Mouse (Mus musculus) adrenal gland, postnatal 25 days (tissue): ENCODE measurements around the gene Grhl3. TPM values are rescaled to one million over a fixed set of nuclear protein-coding genes. Genes with fewer than 3 reads are reported as not detected.
A peak's percentile ranks its signal among the peaks of the same experiment; 100 is the strongest.

Experiments
- DNase-seq: peaks from one replicate; pipeline ENCODE4 v3.0.0; 2021; ENCODE audit warnings: mixed read lengths
- total RNA-seq: library from RNA; stranded (reverse); gene quantifications from 2 replicates; pipeline ENCODE4 v1.2.3, GENCODE M21; 2021

Grhl3 gene
- total RNA-seq, 1 experiment from 2014 or later = not detected

GRCm38 (mm10) chr4:135575365-135576140 is 2.1 kb upstream of the Grhl3 start:
- DNase-seq = peak; percentile 30

GRCm38 (mm10) chr4:135572276-135572675 is 1.2 kb downstream of the Grhl3 start:
- no peak for DNase-seq

- DNase-seq = no peak
Observed at GRCm38 (mm10) chr4:135571037-135571550, 2.3 kb downstream of the Grhl3 start.

GRCm38 (mm10) chr4:135570152-135571036 is 3.0 kb downstream of the Grhl3 start:
- DNase-seq = peak; percentile 45

- no peak for DNase-seq
Observed at GRCm38 (mm10) chr4:135569201-135569600, 4.2 kb downstream of the Grhl3 start.

GRCm38 (mm10) chr4:135567484-135567883 is 5.9 kb downstream of the Grhl3 start:
- no peak for DNase-seq

- DNase-seq = no peak
Observed at GRCm38 (mm10) chr4:135567042-135567441, 6.4 kb downstream of the Grhl3 start.

- no peak for DNase-seq
Observed at GRCm38 (mm10) chr4:135565400-135565799, 8.0 kb downstream of the Grhl3 start.

GRCm38 (mm10) chr4:135563794-135564193 is 9.6 kb downstream of the Grhl3 start:
- no peak for DNase-seq

GRCm38 (mm10) chr4:135549323-135549722 is 24.1 kb downstream of the Grhl3 start:
- DNase-seq = no peak

GRCm38 (mm10) chr4:135548521-135549077 is 24.8 kb downstream of the Grhl3 start:
- no peak for DNase-seq

- DNase-seq = no peak
Observed at GRCm38 (mm10) chr4:135548108-135548507, 25.3 kb downstream of the Grhl3 start.

GRCm38 (mm10) chr4:135547551-135547950 is 25.9 kb downstream of the Grhl3 start:
- DNase-seq = peak; percentile 28

GRCm38 (mm10) chr4:135546793-135547192 is 26.6 kb downstream of the Grhl3 start:
- DNase-seq = no peak

- no peak for DNase-seq
Observed at GRCm38 (mm10) chr4:135546008-135546407, 27.4 kb downstream of the Grhl3 start.

GRCm38 (mm10) chr4:135545080-135545511 is 28.3 kb downstream of the Grhl3 start:
- DNase-seq = no peak

GRCm38 (mm10) chr4:135544284-135544683 is 29.1 kb downstream of the Grhl3 start:
- no peak for DNase-seq

- DNase-seq = no peak
Observed at GRCm38 (mm10) chr4:135540057-135540456, 33.4 kb downstream of the Grhl3 start.

GRCm38 (mm10) chr4:135539056-135539455 is 34.4 kb downstream of the Grhl3 start:
- no peak for DNase-seq

- DNase-seq = no peak
Observed at GRCm38 (mm10) chr4:135535021-135535420, 38.4 kb downstream of the Grhl3 start.

- DNase-seq = no peak
Observed at GRCm38 (mm10) chr4:135533001-135533400, 40.4 kb downstream of the Grhl3 start.

GRCm38 (mm10) chr4:135531771-135532613 is 41.4 kb downstream of the Grhl3 start:
- DNase-seq = no peak
